Mouse (Mus musculus) stomach, postnatal 0 days (tissue): ENCODE data around the gene Mmp9.

Source experiments
- CTCF ChIP-seq: IDR thresholded peaks from 2 replicates; pipeline ENCODE4 v1.5.1; 2016; ENCODE audit warnings: antibody characterized with exemption, low read depth, mild to moderate bottlenecking, moderate library complexity
- EP300 ChIP-seq: optimal IDR thresholded peaks from 2 replicates; pipeline ENCODE3; 2016; ENCODE audit warnings: antibody characterized with exemption

GRCm38 (mm10) chr2:164996848-164997720, 56.5 kb downstream of the Mmp9 start:
- TF ChIP-seq CTCF (no peak), EP300 (no peak)
